13 mouse cellular contexts compared by ENCODE assay signal in the genomic region with DNA sequence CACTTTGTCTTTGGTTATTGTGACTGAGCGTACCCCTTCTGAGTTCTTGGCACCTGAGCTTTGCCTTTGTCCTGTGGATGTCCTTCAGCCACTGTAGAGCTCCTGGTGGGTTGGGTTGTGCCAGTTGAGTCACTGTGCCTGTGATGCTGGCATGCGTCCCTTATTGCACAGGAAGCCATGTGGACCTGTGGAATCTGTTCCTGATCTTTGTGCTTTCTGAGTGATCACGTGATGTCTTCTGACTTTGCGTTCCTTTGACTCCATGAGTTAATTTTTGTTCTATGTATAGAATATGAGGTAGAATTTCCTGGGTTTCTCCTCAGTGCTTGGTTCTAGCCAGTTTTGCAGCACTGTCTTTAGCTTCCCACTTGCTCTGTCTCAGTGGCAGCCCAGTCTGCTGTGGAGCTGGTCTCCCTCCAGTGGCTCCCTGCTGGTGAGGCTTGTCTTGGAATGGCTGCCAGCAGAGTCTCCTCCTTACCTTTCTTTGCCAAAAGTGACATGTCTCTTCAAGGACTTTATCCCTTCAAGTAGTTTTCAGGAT. TPM values are rescaled to one million over a fixed set of nuclear protein-coding genes. Genes with fewer than 3 reads are reported as not detected.
DNase-seq lines count a peak whose midpoint lies in the region; ATAC-seq and TF ChIP-seq lines count a peak whose summit lies in the region.
"Had no signal": no experiment of that assay in that cellular context is flagged by ENCODE, and none has a peak within 500 bp of the region (broad histone marks: within the 10 kb centered on the region; RNA-seq: fewer than 3 reads in every experiment).

No protein-coding gene starts in this region.

- H3K4me3 ChIP-seq in kidney, embryonic 16.5 days (ENCODE audit: low read length), result no peak overlapping the region
- H3K4me3 ChIP-seq in stomach, postnatal 0 days (ENCODE audit: low read depth, low read length), result no peak overlapping the region
- H3K4me3 ChIP-seq: hindbrain, embryonic 13.5 days; midbrain, embryonic 13.5 days; neural tube, embryonic 12.5 days had no signal

- H3K9ac ChIP-seq in kidney, embryonic 16.5 days (replicated peaks; ENCODE audit: low read length), result no peak overlapping the region
- no peak overlapping the region for H3K9ac ChIP-seq in stomach, postnatal 0 days (ENCODE audit: low read length)
- H3K9ac ChIP-seq: hindbrain, embryonic 13.5 days; midbrain, embryonic 13.5 days; neural tube, embryonic 12.5 days had no signal

- intact Hi-C loops in gastrocnemius, postnatal 14 days (cut with DNase I; ENCODE audit: low total_unique reads), result no loop called here

- 0 out of 2 replicates have a peak, but pooled peaks have one; percentile 29 for TF ChIP-seq CTCF in stomach, postnatal 0 days (IDR thresholded peaks at IDR 0.05; ENCODE audit: low read depth)

- DNase-seq in gastrocnemius, postnatal 14 days, result peak; percentile 52
- DNase-seq in gastrocnemius, adult 8-10 months (ENCODE audit: low spot score in 2 of 2), result no peak
- peak; percentile 71 for DNase-seq in kidney, adult 18-20 months
- peak; percentile 28 for DNase-seq in right cerebral cortex, postnatal 25 days
- DNase-seq in right cerebral cortex, postnatal 4 days, result no peak
- DNase-seq in stomach, postnatal 0 days (ENCODE audit: low spot score), result no peak
- no peak for DNase-seq in natural killer cell, adult 2 months (ENCODE audit: low spot score in 2 of 2)
- DNase-seq: cerebellum, adult 9-11 months; retina, postnatal 1 day had no signal

- WGBS in kidney, embryonic 16.5 days, result 88% methylated on average over 4 of the region's 4 CpGs
- 80% methylated on average over 4 of the region's 4 CpGs for WGBS in stomach, postnatal 0 days

- peaks cover 23% of the 10 kb centered on the region for H3K4me1 ChIP-seq in kidney, embryonic 16.5 days (ENCODE audit: insufficient read depth, low read length)
- no peaks in the 10 kb centered on the region for H3K4me1 ChIP-seq in stomach, postnatal 0 days (replicated peaks; ENCODE audit: control insufficient read depth, insufficient read depth)

- no peak for ATAC-seq in kidney, embryonic 16.5 days (ENCODE audit: low FRiP score, low TSS enrichment)
- no peak for ATAC-seq in stomach, postnatal 0 days (ENCODE audit: low FRiP score, low TSS enrichment)
- ATAC-seq: midbrain, embryonic 13.5 days had no signal

- no peak overlapping the region for H3K4me2 ChIP-seq in kidney, embryonic 16.5 days (replicated peaks; ENCODE audit: low read depth, low read length)
- no peak overlapping the region for H3K4me2 ChIP-seq in stomach, postnatal 0 days (replicated peaks; ENCODE audit: low read depth)
- H3K4me2 ChIP-seq: hindbrain, embryonic 13.5 days; midbrain, embryonic 13.5 days; neural tube, embryonic 12.5 days had no signal

- no peaks in the 10 kb centered on the region for H3K9me3 ChIP-seq in kidney, embryonic 16.5 days (ENCODE audit: low read length)
- H3K9me3 ChIP-seq in stomach, postnatal 0 days (ENCODE audit: control insufficient read depth, low read length), result no peaks in the 10 kb centered on the region
- H3K9me3 ChIP-seq: hindbrain, embryonic 13.5 days; midbrain, embryonic 13.5 days; neural tube, embryonic 12.5 days had no signal

- no peak overlapping the region for H3K27ac ChIP-seq in kidney, embryonic 16.5 days (ENCODE audit: low read length)
- no peak overlapping the region for H3K27ac ChIP-seq in stomach, postnatal 0 days (replicated peaks)
- H3K27ac ChIP-seq: hindbrain, embryonic 13.5 days; midbrain, embryonic 13.5 days; neural tube, embryonic 12.5 days had no signal

- no peak for TF ChIP-seq EP300 in stomach, postnatal 0 days (optimal IDR thresholded peaks at IDR 0.05)

- H3K27me3 ChIP-seq in kidney, embryonic 16.5 days (ENCODE audit: insufficient read depth, low read length), result no peaks in the 10 kb centered on the region
- H3K27me3 ChIP-seq in stomach, postnatal 0 days (ENCODE audit: control insufficient read depth, insufficient read depth, low read length), result no peaks in the 10 kb centered on the region
- H3K27me3 ChIP-seq: hindbrain, embryonic 13.5 days; midbrain, embryonic 13.5 days; neural tube, embryonic 12.5 days had no signal

- peaks cover 29% of the 10 kb centered on the region for H3K36me3 ChIP-seq in kidney, embryonic 16.5 days (ENCODE audit: insufficient read depth, low read length)
- H3K36me3 ChIP-seq in stomach, postnatal 0 days (ENCODE audit: control insufficient read depth, insufficient read depth, low read length), result peaks cover 11% of the 10 kb centered on the region

RNA-seq across cellular contexts. Expression of a gene that starts 19.8 kb away (rescaled TPM):
- 10 to 100 TPM; 25.0 to 26.9 TPM for total RNA-seq in gastrocnemius, postnatal 14 days (2021)
- total RNA-seq in gastrocnemius, adult 8-10 months (2022), result 10 to 100 TPM; 32.2 to 39.8 (median 35.2) TPM
- 146 TPM in 2 replicates for polyA plus RNA-seq in kidney, embryonic 16.5 days (2015; fragmentation: Nextera tagmentation; extraction: Ambion mirVana)
- 74.1 and 81.1 TPM in 2 replicates for polyA plus RNA-seq in stomach, postnatal 0 days (2015; fragmentation: Nextera tagmentation; extraction: Ambion mirVana)

RNA-seq across cellular contexts. Expression of a gene that starts 21.0 kb away (rescaled TPM):
- 10 to 100 TPM; 25.7 to 33.3 TPM for total RNA-seq in gastrocnemius, postnatal 14 days (2021)
- total RNA-seq in gastrocnemius, adult 8-10 months (2022), result 10 to 100 TPM; 26.1 to 31.0 (median 27.3) TPM
- polyA plus RNA-seq in kidney, embryonic 16.5 days (2015; fragmentation: Nextera tagmentation; extraction: Ambion mirVana), result 151 TPM in 2 replicates
- polyA plus RNA-seq in stomach, postnatal 0 days (2015; fragmentation: Nextera tagmentation; extraction: Ambion mirVana), result 123 and 127 TPM in 2 replicates

RNA-seq across cellular contexts. Expression of a gene that starts 21.2 kb away (rescaled TPM):
- total RNA-seq in gastrocnemius, postnatal 14 days (2021), result 1 to 10 TPM; 5.2 to 5.4 TPM
- total RNA-seq in gastrocnemius, adult 8-10 months (2022), result 1 to 10 TPM; 1.8 to 4.4 (median 2.9) TPM
- polyA plus RNA-seq in kidney, embryonic 16.5 days (2015; fragmentation: Nextera tagmentation; extraction: Ambion mirVana), result 69.2 and 71.3 TPM in 2 replicates
- 18.7 and 20.4 TPM in 2 replicates for polyA plus RNA-seq in stomach, postnatal 0 days (2015; fragmentation: Nextera tagmentation; extraction: Ambion mirVana)

RNA-seq across cellular contexts. Expression of a gene that starts 28.7 kb away (rescaled TPM):
- 1 to 10 TPM; 1.5 to 1.9 TPM for total RNA-seq in gastrocnemius, postnatal 14 days (2021)
- 1 to 10 TPM in 2 of 4 experiments, under 1 TPM in 2; 0.75 to 1.2 (median 0.89) TPM for total RNA-seq in gastrocnemius, adult 8-10 months (2022)
- polyA plus RNA-seq in kidney, embryonic 16.5 days (2015; fragmentation: Nextera tagmentation; extraction: Ambion mirVana), result 32.5 and 38.7 TPM in 2 replicates
- polyA plus RNA-seq in stomach, postnatal 0 days (2015; fragmentation: Nextera tagmentation; extraction: Ambion mirVana), result 21.9 and 22.1 TPM in 2 replicates

RNA-seq across cellular contexts. Expression of a gene that starts 31.6 kb away (rescaled TPM):
- total RNA-seq in gastrocnemius, postnatal 14 days (2021), result under 1 TPM in 1 of 2 experiments, not detected in 1; 0.39 TPM
- total RNA-seq in gastrocnemius, adult 8-10 months (2022), result under 1 TPM in 1 of 4 experiments, not detected in 3; 0.22 TPM
- 4.8 and 5.9 TPM in 2 replicates for polyA plus RNA-seq in kidney, embryonic 16.5 days (2015; fragmentation: Nextera tagmentation; extraction: Ambion mirVana)
- polyA plus RNA-seq in stomach, postnatal 0 days (2015; fragmentation: Nextera tagmentation; extraction: Ambion mirVana), result 1.4 and 2.7 TPM in 2 replicates

Comparison
In these comparisons a context has a peak if more than half of its experiments do, and no peak if none do; other contexts are left out.
1. DNase-seq: peak in gastrocnemius, postnatal 14 days (single experiment), kidney, adult 18-20 months (single experiment) and right cerebral cortex, postnatal 25 days (single experiment); none in gastrocnemius, adult 8-10 months (0 of 2), right cerebral cortex, postnatal 4 days (single experiment), stomach, postnatal 0 days (single experiment) and natural killer cell, adult 2 months (0 of 2).